Mouse (Mus musculus): ENCODE data around the gene Polr2m. TPM values are rescaled to one million over a fixed set of nuclear protein-coding genes. Genes with fewer than 3 reads are reported as not detected.
A peak's percentile ranks its signal among the peaks of the same experiment; 100 is the strongest.

The Polr2m gene
- 512 and 546 TPM in 2 replicates for polyA plus RNA-seq (2015; fragmentation: Nextera tagmentation; extraction: Ambion mirVana)

- no peaks in the 10 kb centered on the region for H3K9me3 ChIP-seq
- peak within 1 kb of the TSS; percentile 96 for H3K4me3 ChIP-seq
- peak within 1 kb of the TSS; percentile 95 for H3K27ac ChIP-seq
- peaks cover 23% of the 10 kb centered on the region for H3K4me1 ChIP-seq
- peak within 1 kb of the TSS; percentile 100 for H3K9ac ChIP-seq
- H3K4me2 ChIP-seq (replicated peaks), result peak within 1 kb of the TSS; percentile 84
- peaks cover 10% of the 10 kb centered on the region for H3K27me3 ChIP-seq
- under 1% methylated on average over 69 of the region's 70 CpGs for WGBS
- ATAC-seq (ENCODE audit: low FRiP score, low read depth), result peak; percentile 97
- H3K36me3 ChIP-seq, result peaks cover 30% of the 10 kb centered on the region
These were observed at the start of gene Polr2m for GRCm38 (mm10) chr9:71485475-71486094. Gene Polr2m (minus strand): TSS chr9:71485935.

- no peak for ATAC-seq (ENCODE audit: low FRiP score, low read depth)
- Histone ChIP-seq H3K27me3 (peaks cover 11% of the 10 kb centered on the region), H3K4me3 (no peak overlapping the region), H3K4me2 (replicated peaks) (no peak overlapping the region), H3K36me3 (no peaks in the 10 kb centered on the region), H3K27ac (no peak overlapping the region), H3K9me3 (no peaks in the 10 kb centered on the region), H3K4me1 (peaks cover 9% of the 10 kb centered on the region; the same call in 1 of the 2 replicates), H3K9ac (no peak overlapping the region)
- WGBS, result 86% methylated on average over 2 of the region's 2 CpGs
These were observed 49.3 kb upstream of the Polr2m start for GRCm38 (mm10) chr9:71535036-71535435.

DNA sequence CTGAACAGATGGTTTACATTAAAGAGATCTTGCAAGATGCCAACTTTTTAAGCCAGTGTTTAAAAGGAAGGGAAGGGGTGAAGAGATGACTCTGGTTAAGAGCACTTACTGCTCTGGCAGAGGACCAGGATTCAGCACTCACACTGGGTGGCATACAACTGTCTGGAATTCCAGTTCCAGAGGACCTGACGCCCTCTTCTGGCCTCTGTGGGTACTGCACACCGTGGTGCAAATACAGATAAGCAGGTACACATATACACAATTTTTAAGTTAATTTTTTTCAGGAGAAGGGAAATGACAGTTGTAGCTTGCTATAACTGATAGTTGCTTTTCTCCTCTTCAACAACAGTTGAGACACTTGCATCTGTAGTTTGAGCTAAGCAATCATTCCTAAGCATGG, 44.2 kb upstream of the Polr2m start:
- no peaks in the 10 kb centered on the region for H3K9me3 ChIP-seq
- no peaks in the 10 kb centered on the region for H3K36me3 ChIP-seq
- H3K4me1 ChIP-seq, result peaks cover 13% of the 10 kb centered on the region
- H3K4me2 ChIP-seq (replicated peaks), result no peak overlapping the region
- peaks cover 30% of the 10 kb centered on the region for H3K27me3 ChIP-seq
- H3K9ac ChIP-seq, result no peak overlapping the region
- H3K4me3 ChIP-seq, result no peak overlapping the region
- WGBS, result 77% methylated on average over 2 of the region's 2 CpGs
- no peak overlapping the region for H3K27ac ChIP-seq
- no peak for ATAC-seq (ENCODE audit: low FRiP score, low read depth)

GRCm38 (mm10) chr9:71527438-71527837, 41.7 kb upstream of the Polr2m start:
- Histone ChIP-seq H3K9ac (no peak overlapping the region), H3K4me1 (peaks cover 13% of the 10 kb centered on the region), H3K9me3 (no peaks in the 10 kb centered on the region), H3K4me3 (no peak overlapping the region), H3K4me2 (replicated peaks) (no peak overlapping the region), H3K27me3 (peaks cover 53% of the 10 kb centered on the region), H3K27ac (no peak overlapping the region), H3K36me3 (no peaks in the 10 kb centered on the region)
- ATAC-seq (ENCODE audit: low FRiP score, low read depth), result no peak
- 11% methylated on average over 9 of the region's 9 CpGs for WGBS

DNA sequence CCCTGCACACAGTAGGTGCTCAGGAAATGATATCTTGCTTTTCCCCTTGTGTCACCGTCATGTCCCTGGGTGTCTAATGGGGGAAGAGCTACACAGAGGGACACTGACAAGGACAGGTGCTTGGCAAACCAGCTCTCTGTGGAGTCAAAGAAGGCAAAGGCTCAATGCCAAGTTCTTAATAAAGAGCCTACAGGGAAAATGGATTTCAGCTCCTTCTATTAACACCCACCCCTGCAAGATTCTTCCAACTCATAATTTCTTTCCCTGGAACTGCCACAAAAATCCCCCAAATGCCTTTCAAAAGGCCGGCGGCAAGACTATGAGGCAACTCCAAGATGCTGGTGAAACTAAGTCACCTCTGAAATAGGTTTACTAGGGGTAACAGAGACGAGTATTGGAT, 38.2 kb upstream of the Polr2m start:
- Histone ChIP-seq H3K27me3 (peaks cover 66% of the 10 kb centered on the region), H3K9me3 (no peaks in the 10 kb centered on the region), H3K27ac (no peak overlapping the region), H3K4me3 (no peak overlapping the region), H3K36me3 (no peaks in the 10 kb centered on the region), H3K4me1 (peaks cover 4% of the 10 kb centered on the region; the same call in 1 of the 2 replicates), H3K4me2 (replicated peaks) (no peak overlapping the region), H3K9ac (no peak overlapping the region)
- no peak for ATAC-seq (ENCODE audit: low FRiP score, low read depth)
- 67% methylated on average over 4 of the region's 4 CpGs for WGBS

DNA sequence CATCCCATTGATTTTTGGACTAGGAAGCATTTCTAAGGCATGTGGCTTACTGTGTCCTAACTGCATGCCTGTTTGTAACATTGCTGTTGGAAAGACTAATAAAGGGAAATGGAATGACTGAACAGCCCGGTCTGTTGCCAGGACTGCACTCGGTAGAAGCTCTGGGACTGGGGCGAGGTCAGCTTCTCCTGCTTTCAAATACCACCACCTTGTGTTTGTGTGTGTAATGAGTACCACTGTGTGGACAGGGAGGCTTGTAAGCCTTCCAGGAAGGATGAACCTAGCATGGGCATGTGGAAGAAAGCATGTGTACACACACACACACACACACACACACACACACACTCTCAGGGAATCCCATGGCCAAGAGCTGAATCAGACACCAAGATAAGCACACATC, 34.1 kb upstream of the Polr2m start:
- no peaks in the 10 kb centered on the region for H3K36me3 ChIP-seq
- peaks cover 46% of the 10 kb centered on the region for H3K27me3 ChIP-seq
- no peak overlapping the region for H3K4me3 ChIP-seq
- WGBS, result 51% methylated on average over 3 of the region's 3 CpGs
- H3K4me2 ChIP-seq (replicated peaks), result no peak overlapping the region
- H3K9me3 ChIP-seq, result no peaks in the 10 kb centered on the region
- no peak for ATAC-seq (ENCODE audit: low FRiP score, low read depth)
- no peak overlapping the region for H3K9ac ChIP-seq
- 0 out of 2 replicates have a peak, but pooled peaks cover 5% of the 10 kb centered on the region for H3K4me1 ChIP-seq
- no peak overlapping the region for H3K27ac ChIP-seq

DNA sequence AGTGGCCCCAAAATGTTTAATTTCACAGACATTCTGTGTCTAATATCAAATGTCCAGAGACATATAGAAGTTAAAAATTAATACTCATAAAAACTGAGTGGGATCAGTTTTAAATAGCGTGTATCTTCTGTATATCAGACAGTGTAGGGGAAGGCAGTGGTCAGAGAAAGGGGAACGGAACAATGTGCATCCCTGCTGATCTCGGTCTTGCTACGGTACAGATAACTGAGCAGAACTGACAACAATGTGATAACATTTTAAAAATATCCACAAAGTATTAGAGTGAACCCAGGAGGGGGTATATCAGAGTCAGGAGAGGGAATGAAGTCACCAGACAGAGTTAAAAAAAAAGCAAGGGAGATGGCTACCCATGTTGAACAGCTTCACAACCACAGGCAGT, 31.8 kb upstream of the Polr2m start:
- 0 out of 2 replicates have a peak, but pooled peaks cover 5% of the 10 kb centered on the region for H3K9me3 ChIP-seq
- WGBS, result 93% methylated on average over 4 of the region's 4 CpGs
- H3K27ac ChIP-seq, result no peak overlapping the region
- H3K4me1 ChIP-seq, result peaks cover 20% of the 10 kb centered on the region
- no peak overlapping the region for H3K9ac ChIP-seq
- H3K27me3 ChIP-seq, result peaks cover 31% of the 10 kb centered on the region
- H3K4me2 ChIP-seq (replicated peaks), result no peak overlapping the region
- no peak overlapping the region for H3K4me3 ChIP-seq
- no peaks in the 10 kb centered on the region for H3K36me3 ChIP-seq
- no peak for ATAC-seq (ENCODE audit: low FRiP score, low read depth)

DNA sequence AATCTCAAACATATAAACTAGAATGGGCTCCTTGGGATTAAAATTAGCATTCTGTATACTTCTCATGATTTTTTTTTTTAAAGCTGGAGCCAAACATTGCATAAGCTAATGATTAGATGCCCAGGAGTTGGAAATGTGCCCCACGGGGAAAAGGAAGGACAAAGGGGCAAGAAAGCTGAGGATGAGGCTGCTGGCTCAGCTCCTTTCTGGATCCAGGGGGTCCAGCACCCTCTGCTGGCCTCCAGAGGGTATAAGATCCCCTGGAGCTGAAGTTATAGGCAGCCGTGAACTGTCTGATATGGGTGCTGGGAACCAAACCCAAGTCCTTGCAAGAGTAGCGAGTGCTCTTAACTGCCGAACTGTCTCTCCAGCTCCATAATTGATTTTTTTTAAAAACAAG, 30.1 kb upstream of the Polr2m start:
- H3K36me3 ChIP-seq, result no peaks in the 10 kb centered on the region
- H3K27me3 ChIP-seq, result peaks cover 33% of the 10 kb centered on the region
- no peak overlapping the region for H3K4me3 ChIP-seq
- 0 out of 2 replicates have a peak, but pooled peaks cover 5% of the 10 kb centered on the region for H3K9me3 ChIP-seq
- ATAC-seq (ENCODE audit: low FRiP score, low read depth), result no peak
- no peak overlapping the region for H3K9ac ChIP-seq
- H3K4me1 ChIP-seq, result peaks cover 31% of the 10 kb centered on the region
- H3K4me2 ChIP-seq (replicated peaks), result no peak overlapping the region
- H3K27ac ChIP-seq, result no peak overlapping the region
- WGBS, result 91% methylated on average over 4 of the region's 4 CpGs

- no peak overlapping the region for H3K27ac ChIP-seq
- H3K4me3 ChIP-seq, result no peak overlapping the region
- no peak for ATAC-seq (ENCODE audit: low FRiP score, low read depth)
- H3K36me3 ChIP-seq, result no peaks in the 10 kb centered on the region
- H3K9ac ChIP-seq, result no peak overlapping the region
- H3K27me3 ChIP-seq, result peaks cover 48% of the 10 kb centered on the region
- no peak overlapping the region for H3K4me2 ChIP-seq (replicated peaks)
- H3K4me1 ChIP-seq, result peaks cover 31% of the 10 kb centered on the region
- 0 out of 2 replicates have a peak, but pooled peaks cover 5% of the 10 kb centered on the region for H3K9me3 ChIP-seq
- WGBS, result 25% methylated on average over 4 of the region's 4 CpGs
These were observed 27.8 kb upstream of the Polr2m start for GRCm38 (mm10) chr9:71513566-71513965.

DNA sequence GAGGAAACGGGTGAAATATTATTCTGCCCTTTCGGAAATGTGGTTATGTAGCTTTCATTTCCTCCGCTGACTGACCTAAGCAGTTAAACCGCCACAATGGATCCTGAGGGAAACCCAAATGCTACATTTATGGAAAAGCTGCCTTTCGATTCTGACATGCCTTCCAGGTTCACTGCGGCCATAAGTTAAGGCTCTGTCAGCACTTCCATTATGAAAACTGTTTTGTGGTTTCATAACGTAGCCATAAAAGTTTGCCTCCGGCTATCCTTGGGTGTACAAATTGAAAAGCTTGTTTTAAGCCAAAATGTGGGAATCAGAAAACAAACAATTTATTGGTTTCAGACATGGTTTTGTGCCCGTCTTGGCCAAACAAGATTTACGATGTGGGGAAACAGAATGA, 27.2 kb upstream of the Polr2m start:
- Histone ChIP-seq H3K36me3 (no peaks in the 10 kb centered on the region), H3K27ac (no peak overlapping the region)
- WGBS, result 12% methylated on average over 10 of the region's 10 CpGs

GRCm38 (mm10) chr9:71498391-71499182, 12.9 kb upstream of the Polr2m start:
- Histone ChIP-seq H3K9me3 (no peaks in the 10 kb centered on the region), H3K9ac (no peak overlapping the region), H3K4me2 (replicated peaks) (0 out of 2 replicates have a peak overlapping the region, but pooled peaks have one; percentile 7), H3K4me3 (no peak overlapping the region), H3K36me3 (no peaks in the 10 kb centered on the region), H3K27ac (no peak overlapping the region), H3K4me1 (peaks cover 42% of the 10 kb centered on the region), H3K27me3 (peaks cover 52% of the 10 kb centered on the region)
- peak; percentile 68 for ATAC-seq (ENCODE audit: low FRiP score, low read depth)
- WGBS, result 18% methylated on average over 10 of the region's 10 CpGs

More for the DNA sequence above, 27.2 kb upstream of the Polr2m start:
- ATAC-seq (ENCODE audit: low FRiP score, low read depth), result peak; percentile 72; the same call in 1 of the 2 replicates
- H3K9me3 ChIP-seq, result 0 out of 2 replicates have a peak, but pooled peaks cover 5% of the 10 kb centered on the region
- no peak overlapping the region for H3K9ac ChIP-seq
- peaks cover 49% of the 10 kb centered on the region for H3K27me3 ChIP-seq
- H3K4me2 ChIP-seq (replicated peaks), result no peak overlapping the region
- peaks cover 31% of the 10 kb centered on the region for H3K4me1 ChIP-seq
- H3K4me3 ChIP-seq, result no peak overlapping the region

DNA sequence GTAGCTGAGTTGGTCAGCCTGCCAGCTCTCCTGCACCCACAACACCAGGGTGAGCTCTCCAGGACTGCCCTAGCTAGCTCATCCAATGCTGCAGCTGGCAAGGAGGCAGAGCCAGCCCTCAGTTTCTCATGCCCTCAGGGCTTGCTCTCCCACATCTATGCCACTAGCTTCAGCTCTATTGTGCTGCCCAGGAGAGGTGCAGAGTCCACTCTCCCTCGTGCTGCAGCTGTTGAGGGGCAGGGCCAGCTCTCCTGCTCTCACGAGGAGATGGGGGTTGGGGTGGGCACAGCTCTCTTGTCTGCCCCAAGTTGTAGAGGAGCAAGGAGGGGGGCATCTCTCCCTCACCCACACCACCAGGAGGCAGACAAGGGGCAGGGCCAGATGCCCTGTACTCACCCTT, 10.9 kb upstream of the Polr2m start:
- Histone ChIP-seq H3K9me3 (no peaks in the 10 kb centered on the region), H3K4me1 (peaks cover 42% of the 10 kb centered on the region), H3K4me2 (replicated peaks) (no peak overlapping the region), H3K27me3 (peaks cover 41% of the 10 kb centered on the region), H3K4me3 (no peak overlapping the region), H3K36me3 (no peaks in the 10 kb centered on the region), H3K9ac (no peak overlapping the region), H3K27ac (peak overlapping the region; percentile 11; the same call in 1 of the 2 replicates)
- no peak for ATAC-seq (ENCODE audit: low FRiP score, low read depth)
- 23% methylated on average over 2 of the region's 2 CpGs for WGBS
